Mouse (Mus musculus): ENCODE results near the gene Rora. TPM values are rescaled to one million over a fixed set of nuclear protein-coding genes. Genes with fewer than 3 reads are reported as not detected.
A peak's percentile ranks its signal among the peaks of the same experiment; 100 is the strongest.

Rora gene
- polyA plus RNA-seq, 1 experiment from 2014 or later, result 6.0 TPM

DNA sequence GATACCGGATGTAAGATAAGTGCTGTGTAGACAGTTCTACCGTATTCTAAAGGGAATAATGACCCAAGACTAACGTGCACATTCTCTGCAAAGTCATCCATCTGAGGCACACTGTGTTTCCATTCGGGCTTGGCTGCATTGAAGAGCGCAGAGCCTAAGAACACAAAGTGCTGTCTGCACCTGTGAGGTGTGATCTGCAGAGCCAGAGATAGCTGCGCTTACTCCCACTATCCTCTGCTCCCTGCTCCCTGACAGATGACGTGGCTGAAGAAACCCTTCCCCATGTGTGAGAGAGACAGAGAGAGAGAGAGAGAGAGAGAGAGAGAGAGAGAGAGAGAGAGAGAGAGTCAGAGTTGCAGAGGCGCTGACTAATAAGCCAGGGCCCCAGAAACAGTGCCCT is 392.3 kb downstream of the Rora start:
- Histone ChIP-seq H3K4me1 (replicated peaks) (no peaks in the 10 kb centered on the region), H3K9me3 (replicated peaks) (no peaks in the 10 kb centered on the region), H3K27ac (replicated peaks) (no peak overlapping the region), H3K9ac (no peak overlapping the region), H3K27me3 (no peaks in the 10 kb centered on the region), H3K4me2 (no peak overlapping the region), H3K4me3 (replicated peaks) (no peak overlapping the region), H3K36me3 (replicated peaks) (no peaks in the 10 kb centered on the region)
- WGBS (ENCODE audit: insufficient replicate concordance), result 69% methylated on average over 8 of the region's 8 CpGs
- no peak for ATAC-seq (ENCODE audit: insufficient read depth)

DNA sequence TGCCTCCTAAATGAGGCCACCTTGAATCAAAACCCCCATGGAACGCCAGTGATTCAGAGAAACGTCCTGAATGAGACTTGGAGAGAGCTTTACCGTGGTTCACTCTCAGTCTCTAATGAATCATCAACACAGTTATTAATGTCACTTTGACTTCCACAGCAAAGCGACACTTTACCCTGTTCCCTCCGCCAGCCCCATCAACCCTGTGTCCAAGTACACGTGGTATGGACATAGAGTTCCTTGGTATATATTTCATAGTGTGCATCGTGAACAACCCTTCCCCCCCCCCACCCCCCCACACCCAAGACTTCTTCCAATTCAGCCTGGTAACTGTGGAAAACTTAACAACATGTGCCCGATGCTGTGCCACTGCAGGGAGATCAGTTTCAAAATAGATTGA is 397.3 kb downstream of the Rora start:
- H3K4me2 ChIP-seq, result no peak overlapping the region
- WGBS (ENCODE audit: insufficient replicate concordance), result 64% methylated on average over 8 of the region's 8 CpGs
- no peak overlapping the region for H3K9ac ChIP-seq
- H3K9me3 ChIP-seq (replicated peaks), result no peaks in the 10 kb centered on the region
- H3K27ac ChIP-seq (replicated peaks), result no peak overlapping the region
- no peak for ATAC-seq (ENCODE audit: insufficient read depth)
- no peak overlapping the region for H3K4me3 ChIP-seq (replicated peaks)
- no peaks in the 10 kb centered on the region for H3K4me1 ChIP-seq (replicated peaks)
- no peaks in the 10 kb centered on the region for H3K36me3 ChIP-seq (replicated peaks)
- H3K27me3 ChIP-seq, result no peaks in the 10 kb centered on the region

DNA sequence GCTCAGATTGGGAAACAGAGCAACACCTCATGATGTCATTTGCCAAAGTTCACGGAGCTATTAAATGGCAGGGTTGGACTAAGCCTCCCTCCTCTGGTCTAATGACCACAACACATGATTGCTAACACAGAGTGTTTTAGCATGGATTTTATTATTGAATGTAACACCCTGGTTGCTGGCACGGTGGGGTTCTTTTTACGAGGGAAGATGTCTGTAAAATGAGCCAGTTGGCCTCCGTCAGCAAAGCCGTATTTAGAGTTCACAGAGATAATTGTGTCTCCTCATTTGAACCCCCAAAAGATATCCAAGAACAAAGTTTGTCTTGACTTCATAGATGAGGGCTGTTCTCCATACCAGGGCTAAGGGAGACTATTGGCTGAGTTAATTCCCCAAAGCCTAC is 398.3 kb downstream of the Rora start:
- no peak overlapping the region for H3K4me3 ChIP-seq (replicated peaks)
- H3K4me1 ChIP-seq (replicated peaks), result no peaks in the 10 kb centered on the region
- ATAC-seq (ENCODE audit: insufficient read depth), result no peak
- no peak overlapping the region for H3K9ac ChIP-seq
- 76% methylated on average over 5 of the region's 5 CpGs for WGBS (ENCODE audit: insufficient replicate concordance)
- H3K9me3 ChIP-seq (replicated peaks), result no peaks in the 10 kb centered on the region
- no peaks in the 10 kb centered on the region for H3K36me3 ChIP-seq (replicated peaks)
- no peak overlapping the region for H3K4me2 ChIP-seq
- no peaks in the 10 kb centered on the region for H3K27me3 ChIP-seq
- no peak overlapping the region for H3K27ac ChIP-seq (replicated peaks)

DNA sequence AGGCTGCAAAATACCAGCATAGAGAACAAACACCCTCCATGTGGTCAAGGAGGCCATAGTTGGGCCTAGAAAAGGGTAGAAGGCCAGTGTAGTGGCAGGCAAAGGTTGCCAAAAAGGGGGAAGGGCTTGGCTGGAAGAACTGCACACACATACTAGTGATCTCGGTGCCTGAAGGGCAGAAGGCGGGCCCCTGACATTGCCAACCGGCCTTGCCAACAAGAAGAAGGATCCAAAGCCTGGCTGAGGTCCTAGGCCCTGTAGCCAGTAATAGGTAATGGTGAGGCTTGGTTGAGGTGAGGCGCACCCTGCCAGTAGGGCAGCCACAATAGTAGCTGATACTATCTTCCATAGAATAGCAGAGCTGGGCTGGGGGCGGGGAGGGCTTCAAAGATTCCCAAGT is 401.7 kb downstream of the Rora start:
- Histone ChIP-seq H3K27ac (replicated peaks) (no peak overlapping the region), H3K4me1 (replicated peaks) (no peaks in the 10 kb centered on the region), H3K27me3 (no peaks in the 10 kb centered on the region), H3K9ac (no peak overlapping the region), H3K36me3 (replicated peaks) (no peaks in the 10 kb centered on the region), H3K4me2 (no peak overlapping the region), H3K9me3 (replicated peaks) (no peaks in the 10 kb centered on the region), H3K4me3 (replicated peaks) (no peak overlapping the region)
- ATAC-seq (ENCODE audit: insufficient read depth), result no peak
- WGBS (ENCODE audit: insufficient replicate concordance), result 83% methylated on average over 5 of the region's 5 CpGs

DNA sequence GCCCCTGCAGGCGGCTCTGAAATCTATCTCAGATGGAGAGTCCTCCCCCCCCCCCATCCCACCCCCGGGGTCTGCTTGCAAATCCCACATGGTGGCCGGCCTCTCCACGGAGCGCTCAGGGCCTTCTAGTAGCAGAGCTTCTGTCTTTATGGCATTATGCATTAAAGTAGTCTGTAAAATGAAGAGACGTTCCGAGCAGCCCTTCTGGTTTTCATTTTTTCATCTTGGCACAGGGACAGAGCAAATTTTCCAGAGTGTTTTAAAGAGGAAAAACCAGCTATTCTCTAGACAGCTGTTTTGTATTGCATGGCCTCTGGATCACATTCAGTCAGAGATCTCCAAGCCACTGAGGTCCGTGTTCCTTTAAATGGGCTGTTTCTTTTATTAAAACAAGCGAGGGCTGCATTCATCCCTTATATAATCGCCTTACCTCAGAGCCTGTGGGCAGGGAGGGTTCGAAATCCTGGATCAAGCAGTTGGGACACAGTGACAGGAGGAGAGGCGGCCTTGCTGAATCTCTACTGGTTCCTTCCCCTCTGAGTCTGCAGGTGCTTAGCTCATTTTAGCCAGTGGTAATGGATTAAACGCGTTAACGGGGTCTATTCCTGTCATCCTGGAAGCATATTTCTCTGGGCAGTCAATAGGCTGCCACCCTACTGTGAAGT is 417.7 kb downstream of the Rora start:
- Histone ChIP-seq H3K4me1 (replicated peaks) (no peaks in the 10 kb centered on the region), H3K36me3 (replicated peaks) (no peaks in the 10 kb centered on the region), H3K4me2 (no peak overlapping the region), H3K27me3 (peaks cover 3% of the 10 kb centered on the region), H3K9ac (no peak overlapping the region), H3K9me3 (replicated peaks) (no peaks in the 10 kb centered on the region), H3K4me3 (replicated peaks) (no peak overlapping the region), H3K27ac (replicated peaks) (no peak overlapping the region)
- WGBS (ENCODE audit: insufficient replicate concordance), result 62% methylated on average over 15 of the region's 15 CpGs
- ATAC-seq (ENCODE audit: insufficient read depth), result no peak

DNA sequence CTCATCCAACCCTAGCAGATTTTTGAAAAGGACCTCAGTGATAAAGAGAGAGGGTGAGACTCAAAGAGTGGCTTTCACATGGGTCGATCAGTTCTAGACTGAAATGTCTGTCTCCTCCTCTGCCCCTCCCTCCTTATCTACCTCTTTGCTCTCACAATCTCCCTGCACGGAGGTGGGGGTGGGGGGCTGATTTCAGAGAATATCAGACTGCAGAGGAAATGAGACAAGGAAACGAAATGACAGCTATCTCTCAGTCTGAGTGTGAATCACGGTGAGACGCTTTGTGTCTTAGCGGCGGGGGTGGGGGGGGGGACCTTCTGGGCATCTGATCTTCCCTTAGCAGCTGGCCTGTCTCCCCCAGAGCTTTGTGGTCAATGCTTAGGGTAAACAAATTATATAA is 419.7 kb downstream of the Rora start:
- no peak overlapping the region for H3K4me2 ChIP-seq
- ATAC-seq (ENCODE audit: insufficient read depth), result no peak

DNA sequence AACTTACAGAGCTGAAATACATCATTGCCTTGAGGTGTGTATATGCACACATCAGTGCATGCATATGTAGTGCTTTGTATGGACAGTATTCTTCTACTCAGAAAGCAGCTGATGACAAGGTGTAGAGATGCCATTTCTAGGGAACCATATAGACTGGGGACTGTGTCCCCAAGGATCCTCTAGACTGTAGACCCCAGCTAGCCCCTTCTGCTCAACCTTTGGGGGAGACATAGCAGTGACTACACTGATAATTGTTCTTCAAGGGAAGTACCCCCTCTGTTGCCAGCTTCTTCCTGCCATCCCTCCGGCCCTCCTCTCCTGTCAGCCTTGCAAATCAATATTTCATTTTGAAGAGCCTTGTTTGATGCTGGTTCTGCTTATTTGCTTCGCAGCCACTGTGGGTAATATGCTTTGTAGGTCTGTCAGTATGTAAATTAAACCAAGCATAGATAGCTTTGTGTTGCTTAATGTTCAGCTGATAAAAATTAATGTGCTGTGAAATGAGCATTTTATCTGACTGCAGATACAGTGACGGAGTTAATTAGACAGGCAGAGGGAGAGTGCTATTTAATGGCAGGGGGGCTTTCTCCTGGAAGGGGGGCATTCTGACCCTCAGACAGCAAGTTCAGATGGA is 430.6 kb downstream of the Rora start:
- WGBS (ENCODE audit: insufficient replicate concordance), result 59% methylated on average over 3 of the region's 3 CpGs
- Histone ChIP-seq H3K9me3 (replicated peaks) (no peaks in the 10 kb centered on the region), H3K9ac (no peak overlapping the region), H3K4me3 (replicated peaks) (no peak overlapping the region), H3K27me3 (no peaks in the 10 kb centered on the region), H3K4me1 (replicated peaks) (peaks cover 27% of the 10 kb centered on the region), H3K36me3 (replicated peaks) (no peaks in the 10 kb centered on the region), H3K27ac (replicated peaks) (no peak overlapping the region), H3K4me2 (no peak overlapping the region)
- ATAC-seq (ENCODE audit: insufficient read depth), result no peak

More for the DNA sequence above, 419.7 kb downstream of the Rora start:
- Histone ChIP-seq H3K9me3 (replicated peaks) (no peaks in the 10 kb centered on the region), H3K36me3 (replicated peaks) (no peaks in the 10 kb centered on the region), H3K27ac (replicated peaks) (no peak overlapping the region), H3K4me1 (replicated peaks) (no peaks in the 10 kb centered on the region), H3K27me3 (no peaks in the 10 kb centered on the region), H3K9ac (no peak overlapping the region), H3K4me3 (replicated peaks) (no peak overlapping the region)
- 20% methylated on average over 7 of the region's 7 CpGs for WGBS (ENCODE audit: insufficient replicate concordance)

DNA sequence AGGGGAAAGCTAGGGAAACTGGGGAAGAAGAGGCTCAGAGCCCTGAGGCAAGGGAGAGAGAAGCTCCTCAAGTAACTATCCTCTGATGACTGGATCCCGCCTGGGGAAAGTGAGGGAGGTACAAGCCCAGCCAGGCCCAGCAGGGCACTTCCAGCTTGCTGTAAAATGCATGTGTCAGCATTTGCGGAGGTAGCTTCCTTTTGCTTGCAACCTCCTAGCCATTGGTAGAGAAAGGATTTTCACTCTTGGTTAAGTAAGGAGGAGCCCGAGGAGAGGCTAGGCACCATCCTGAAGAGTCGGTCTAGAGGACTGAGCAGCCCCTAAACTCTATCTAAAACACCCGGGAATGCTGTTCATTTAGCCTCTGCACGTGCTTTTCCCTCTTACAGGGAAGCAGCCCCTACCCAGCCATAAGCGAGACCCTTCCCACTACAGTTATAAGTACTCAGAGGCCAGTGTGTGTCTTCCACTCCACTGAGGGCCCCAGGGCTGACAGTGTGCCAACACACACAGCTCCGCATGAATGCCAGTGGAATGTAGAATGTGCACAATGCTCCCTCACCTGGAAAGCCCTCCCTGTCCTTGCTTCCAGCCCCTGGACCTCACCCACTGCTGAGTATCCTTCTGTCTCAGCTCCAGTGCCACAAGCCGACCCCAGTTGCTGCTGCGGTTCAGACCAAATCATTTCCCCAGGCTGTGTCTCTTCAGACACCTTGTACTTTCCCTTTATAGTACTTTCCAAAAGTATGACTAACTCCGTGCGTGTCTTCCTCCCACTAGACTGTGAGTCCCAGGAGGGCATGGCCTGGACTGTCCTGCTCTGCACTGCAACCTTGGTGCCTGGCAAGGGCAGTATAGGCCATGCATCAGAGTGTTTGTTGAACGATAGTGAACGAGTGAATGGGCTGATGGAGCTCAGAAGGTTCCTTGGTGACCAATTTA is 431.4 kb downstream of the Rora start:
- Histone ChIP-seq H3K27me3 (no peaks in the 10 kb centered on the region), H3K9ac (no peak overlapping the region), H3K4me3 (replicated peaks) (no peak overlapping the region), H3K4me2 (no peak overlapping the region), H3K9me3 (replicated peaks) (no peaks in the 10 kb centered on the region), H3K27ac (replicated peaks) (no peak overlapping the region), H3K36me3 (replicated peaks) (no peaks in the 10 kb centered on the region), H3K4me1 (replicated peaks) (peaks cover 28% of the 10 kb centered on the region)
- 72% methylated on average over 14 of the region's 14 CpGs for WGBS (ENCODE audit: insufficient replicate concordance)
- ATAC-seq (ENCODE audit: insufficient read depth), result no peak

DNA sequence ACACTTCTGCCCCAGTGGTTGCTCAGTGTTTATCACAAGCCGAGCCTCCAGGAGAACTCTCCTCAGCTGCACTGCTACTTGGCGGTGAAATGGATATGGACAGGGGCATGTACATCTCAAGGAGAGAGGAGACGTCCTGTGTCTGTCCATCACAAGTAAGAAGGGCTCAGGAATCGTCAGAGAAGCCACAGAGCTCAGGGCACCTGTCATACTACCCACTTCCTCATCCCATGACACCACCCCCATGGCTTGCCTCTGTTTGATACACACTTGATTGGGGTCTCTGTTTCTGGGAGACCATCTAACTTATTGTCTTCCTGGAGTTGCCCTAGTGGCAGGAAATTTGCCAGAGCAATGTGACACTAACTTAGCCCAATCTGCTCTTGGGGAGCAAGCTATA is 433.3 kb downstream of the Rora start:
- peak; percentile 35 for ATAC-seq (ENCODE audit: insufficient read depth)
- 43% methylated on average over 4 of the region's 4 CpGs for WGBS (ENCODE audit: insufficient replicate concordance)
- Histone ChIP-seq H3K4me2 (peak overlapping the region; percentile 37; the same call in 1 of the 2 replicates), H3K27me3 (no peaks in the 10 kb centered on the region), H3K36me3 (replicated peaks) (no peaks in the 10 kb centered on the region), H3K4me3 (replicated peaks) (no peak overlapping the region), H3K9me3 (replicated peaks) (no peaks in the 10 kb centered on the region), H3K27ac (replicated peaks) (peak overlapping the region; percentile 71), H3K4me1 (replicated peaks) (peaks cover 30% of the 10 kb centered on the region), H3K9ac (no peak overlapping the region)

DNA sequence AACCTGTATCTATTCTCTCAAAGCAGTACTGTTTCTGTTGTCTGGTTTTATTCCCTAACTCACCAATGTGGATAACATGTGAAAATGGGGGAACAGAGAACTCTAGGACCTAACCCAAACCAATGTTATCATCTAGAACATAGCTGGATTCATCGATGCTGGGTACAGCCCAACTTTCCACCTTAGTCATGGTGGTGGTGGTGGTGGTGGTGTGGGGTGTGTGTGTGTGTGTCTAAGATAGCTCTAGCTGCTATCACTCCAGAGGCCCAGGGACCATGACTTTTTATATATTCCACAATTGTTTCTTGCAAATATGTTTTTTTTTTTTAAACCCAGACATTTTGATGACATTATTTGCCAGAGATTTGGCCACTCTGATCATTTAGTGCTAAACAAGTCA is 433.7 kb downstream of the Rora start:
- Histone ChIP-seq H3K4me3 (replicated peaks) (no peak overlapping the region), H3K9me3 (replicated peaks) (no peaks in the 10 kb centered on the region), H3K27ac (replicated peaks) (peak overlapping the region; percentile 71), H3K9ac (no peak overlapping the region), H3K36me3 (replicated peaks) (no peaks in the 10 kb centered on the region), H3K4me2 (peak overlapping the region; percentile 37; the same call in 1 of the 2 replicates), H3K27me3 (no peaks in the 10 kb centered on the region), H3K4me1 (replicated peaks) (peaks cover 34% of the 10 kb centered on the region)
- 12% methylated on average over 1 of the region's 1 CpGs for WGBS (ENCODE audit: insufficient replicate concordance)
- ATAC-seq (ENCODE audit: insufficient read depth), result peak; percentile 98

DNA sequence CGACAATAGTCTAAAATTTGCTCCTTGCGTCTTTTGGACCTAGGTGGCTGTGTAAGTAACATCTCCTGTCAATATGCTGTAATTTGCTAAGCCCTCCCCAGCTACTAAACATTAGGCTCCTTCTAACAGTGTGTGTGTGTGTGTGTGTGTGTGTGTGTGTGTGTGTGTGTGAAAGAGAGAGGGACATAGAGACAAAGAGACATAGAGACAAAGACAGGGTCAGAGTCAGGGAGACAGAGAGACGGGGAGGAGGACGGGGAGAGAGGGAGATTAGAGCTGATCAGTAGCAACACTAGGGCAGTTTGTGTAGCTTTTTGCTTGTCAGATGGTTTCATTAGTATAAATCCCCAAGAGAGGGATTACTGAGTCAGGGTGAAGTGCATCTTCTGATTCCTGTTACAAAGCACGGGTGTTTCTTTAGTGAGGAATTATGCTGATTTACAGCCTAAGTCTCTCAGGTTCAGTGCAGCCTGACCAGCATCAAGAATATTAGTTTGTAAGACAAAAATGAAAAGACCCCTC is 437.2 kb downstream of the Rora start:
- ATAC-seq (ENCODE audit: insufficient read depth), result no peak
- no peak overlapping the region for H3K27ac ChIP-seq (replicated peaks)
- no peak overlapping the region for H3K4me3 ChIP-seq (replicated peaks)
- no peak overlapping the region for H3K4me2 ChIP-seq
- no peaks in the 10 kb centered on the region for H3K27me3 ChIP-seq
- H3K9me3 ChIP-seq (replicated peaks), result no peaks in the 10 kb centered on the region
- 69% methylated on average over 5 of the region's 5 CpGs for WGBS (ENCODE audit: insufficient replicate concordance)
- H3K36me3 ChIP-seq (replicated peaks), result no peaks in the 10 kb centered on the region
- peaks cover 38% of the 10 kb centered on the region for H3K4me1 ChIP-seq (replicated peaks)
- H3K9ac ChIP-seq, result no peak overlapping the region

Measured in liver, embryonic 15.5 days (tissue).